Mouse (Mus musculus) yolk sac, embryonic 10.5 days (tissue): Measurements from ENCODE around the gene Fgfr2.

Experiments
- DNase-seq: peaks from one replicate; pipeline ENCODE4 v3.0.0-alpha.2; 2017; ENCODE audit warnings: low spot score

The Fgfr2 gene

GRCm38 (mm10) chr7:130117466-130118123 lies 3005.6 kb downstream of the Fgfr2 start:
- no peak for DNase-seq

GRCm38 (mm10) chr7:130114436-130114835 lies 3008.7 kb downstream of the Fgfr2 start:
- DNase-seq = no peak
